Mouse (Mus musculus): Measurements from ENCODE around the gene Tsfm. TPM values are rescaled to one million over a fixed set of nuclear protein-coding genes. Genes with fewer than 3 reads are reported as not detected.
A peak's percentile ranks its signal among the peaks of the same experiment; 100 is the strongest.

The Tsfm gene
- polyA plus RNA-seq, 1 experiment: 12.2 TPM

- Histone ChIP-seq H3K4me3 (ENCODE audit: control insufficient read depth, low read depth, low read length) (no peak overlapping the region), H3K36me3 (ENCODE audit: control insufficient read depth, insufficient read depth, low read length) (no peaks in the 10 kb centered on the region), H3K4me1 (ENCODE audit: control insufficient read depth, insufficient read depth, low read length) (peaks cover 14% of the 10 kb centered on the region), H3K27me3 (ENCODE audit: control insufficient read depth, insufficient read depth, low read length) (no peaks in the 10 kb centered on the region), H3K27ac (ENCODE audit: control insufficient read depth, insufficient read depth, low read depth, low read length) (no peak overlapping the region)
- TF ChIP-seq CTCF (IDR thresholded peaks at IDR 0.05; ENCODE audit: control insufficient read depth, insufficient read depth, insufficient replicate concordance, low read depth, low read length) (no peak), POLR2A (IDR thresholded peaks at IDR 0.05; ENCODE audit: control insufficient read depth, low read depth, low read length) (no peak)
Measured at GRCm38 (mm10) chr10:127036273-127036672, 5.6 kb upstream of the Tsfm start.

DNA sequence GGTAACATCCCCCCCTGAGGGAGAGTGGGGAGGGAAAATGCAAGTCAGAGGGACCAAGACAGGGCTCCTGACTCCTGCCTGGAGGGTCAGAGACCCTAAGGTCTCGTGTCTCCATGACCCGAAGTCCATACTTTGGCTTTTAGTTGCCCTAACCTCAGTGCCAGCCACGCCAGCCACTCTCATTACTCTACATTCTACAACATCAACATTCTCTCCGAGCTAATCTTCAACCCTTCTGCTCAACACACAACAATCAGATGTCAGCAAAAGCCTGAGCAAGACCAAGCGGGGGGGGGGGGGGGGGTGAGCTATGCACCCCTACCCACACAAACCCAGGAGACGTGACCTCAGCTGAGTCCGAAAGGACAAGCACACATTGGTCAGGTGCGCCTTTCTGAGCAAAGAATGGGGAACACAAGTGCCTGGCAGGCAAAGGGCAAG is 2.7 kb upstream of the Tsfm start:
- TF ChIP-seq POLR2A (IDR thresholded peaks at IDR 0.05; ENCODE audit: control insufficient read depth, low read depth, low read length) (no peak), CTCF (IDR thresholded peaks at IDR 0.05; ENCODE audit: control insufficient read depth, insufficient read depth, insufficient replicate concordance, low read depth, low read length) (no peak)
- H3K27me3 ChIP-seq (ENCODE audit: control insufficient read depth, insufficient read depth, low read length): no peaks in the 10 kb centered on the region
- no peaks in the 10 kb centered on the region for H3K36me3 ChIP-seq (ENCODE audit: control insufficient read depth, insufficient read depth, low read length)
- H3K4me3 ChIP-seq (ENCODE audit: control insufficient read depth, low read depth, low read length): no peak overlapping the region
- H3K4me1 ChIP-seq (ENCODE audit: control insufficient read depth, insufficient read depth, low read length): peaks cover 14% of the 10 kb centered on the region
- no peak overlapping the region for H3K27ac ChIP-seq (ENCODE audit: control insufficient read depth, insufficient read depth, low read depth, low read length)

- Histone ChIP-seq H3K4me3 (ENCODE audit: control insufficient read depth, low read depth, low read length) (no peak overlapping the region), H3K27ac (ENCODE audit: control insufficient read depth, insufficient read depth, low read depth, low read length) (no peak overlapping the region), H3K4me1 (ENCODE audit: control insufficient read depth, insufficient read depth, low read length) (no peaks in the 10 kb centered on the region), H3K27me3 (ENCODE audit: control insufficient read depth, insufficient read depth, low read length) (no peaks in the 10 kb centered on the region), H3K36me3 (ENCODE audit: control insufficient read depth, insufficient read depth, low read length) (no peaks in the 10 kb centered on the region)
- TF ChIP-seq CTCF (IDR thresholded peaks at IDR 0.05; ENCODE audit: control insufficient read depth, insufficient read depth, insufficient replicate concordance, low read depth, low read length) (no peak), POLR2A (IDR thresholded peaks at IDR 0.05; ENCODE audit: control insufficient read depth, low read depth, low read length) (no peak)
Measured at GRCm38 (mm10) chr10:127018422-127018821, 12.2 kb downstream of the Tsfm start.

GRCm38 (mm10) chr10:127017071-127017470 is 13.6 kb downstream of the Tsfm start:
- Histone ChIP-seq H3K27ac (ENCODE audit: control insufficient read depth, insufficient read depth, low read depth, low read length) (no peak overlapping the region), H3K27me3 (ENCODE audit: control insufficient read depth, insufficient read depth, low read length) (no peaks in the 10 kb centered on the region), H3K4me3 (ENCODE audit: control insufficient read depth, low read depth, low read length) (no peak overlapping the region), H3K36me3 (ENCODE audit: control insufficient read depth, insufficient read depth, low read length) (no peaks in the 10 kb centered on the region), H3K4me1 (ENCODE audit: control insufficient read depth, insufficient read depth, low read length) (no peaks in the 10 kb centered on the region)
- TF ChIP-seq CTCF (IDR thresholded peaks at IDR 0.05; ENCODE audit: control insufficient read depth, insufficient read depth, insufficient replicate concordance, low read depth, low read length) (no peak), POLR2A (IDR thresholded peaks at IDR 0.05; ENCODE audit: control insufficient read depth, low read depth, low read length) (no peak)

- Histone ChIP-seq H3K27me3 (ENCODE audit: control insufficient read depth, insufficient read depth, low read length) (no peaks in the 10 kb centered on the region), H3K4me1 (ENCODE audit: control insufficient read depth, insufficient read depth, low read length) (no peaks in the 10 kb centered on the region), H3K27ac (ENCODE audit: control insufficient read depth, insufficient read depth, low read depth, low read length) (no peak overlapping the region), H3K36me3 (ENCODE audit: control insufficient read depth, insufficient read depth, low read length) (no peaks in the 10 kb centered on the region), H3K4me3 (ENCODE audit: control insufficient read depth, low read depth, low read length) (no peak overlapping the region)
- TF ChIP-seq POLR2A (IDR thresholded peaks at IDR 0.05; ENCODE audit: control insufficient read depth, low read depth, low read length) (no peak), CTCF (IDR thresholded peaks at IDR 0.05; ENCODE audit: control insufficient read depth, insufficient read depth, insufficient replicate concordance, low read depth, low read length) (peak; percentile 9; the same call in 1 of the 2 replicates)
Measured at GRCm38 (mm10) chr10:127016488-127016887, 14.2 kb downstream of the Tsfm start.

DNA sequence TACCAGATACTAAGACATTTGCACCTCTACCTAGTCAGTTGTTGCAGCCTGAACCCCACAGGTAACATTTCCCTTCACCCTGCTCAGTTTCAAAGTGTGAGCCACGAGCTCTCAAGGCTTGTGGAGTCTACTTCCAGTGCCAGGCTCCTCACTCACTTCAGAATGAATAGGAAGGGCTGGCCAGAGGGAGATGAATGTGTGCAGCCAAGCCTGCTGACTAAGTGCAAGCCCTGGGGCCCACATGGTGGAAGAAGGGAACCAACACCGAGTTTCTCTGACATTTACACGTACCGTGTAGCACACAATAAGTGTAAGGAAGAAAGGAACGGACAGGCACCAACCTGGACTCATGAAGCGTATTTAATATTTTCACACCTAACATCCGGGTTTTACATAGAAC is 26.8 kb downstream of the Tsfm start:
- H3K4me3 ChIP-seq (ENCODE audit: control insufficient read depth, low read depth, low read length): no peak overlapping the region
- H3K4me1 ChIP-seq (ENCODE audit: control insufficient read depth, insufficient read depth, low read length): no peaks in the 10 kb centered on the region
- TF ChIP-seq CTCF (IDR thresholded peaks at IDR 0.05; ENCODE audit: control insufficient read depth, insufficient read depth, insufficient replicate concordance, low read depth, low read length) (no peak), POLR2A (IDR thresholded peaks at IDR 0.05; ENCODE audit: control insufficient read depth, low read depth, low read length) (no peak)
- no peaks in the 10 kb centered on the region for H3K36me3 ChIP-seq (ENCODE audit: control insufficient read depth, insufficient read depth, low read length)
- H3K27me3 ChIP-seq (ENCODE audit: control insufficient read depth, insufficient read depth, low read length): no peaks in the 10 kb centered on the region
- H3K27ac ChIP-seq (ENCODE audit: control insufficient read depth, insufficient read depth, low read depth, low read length): no peak overlapping the region

DNA sequence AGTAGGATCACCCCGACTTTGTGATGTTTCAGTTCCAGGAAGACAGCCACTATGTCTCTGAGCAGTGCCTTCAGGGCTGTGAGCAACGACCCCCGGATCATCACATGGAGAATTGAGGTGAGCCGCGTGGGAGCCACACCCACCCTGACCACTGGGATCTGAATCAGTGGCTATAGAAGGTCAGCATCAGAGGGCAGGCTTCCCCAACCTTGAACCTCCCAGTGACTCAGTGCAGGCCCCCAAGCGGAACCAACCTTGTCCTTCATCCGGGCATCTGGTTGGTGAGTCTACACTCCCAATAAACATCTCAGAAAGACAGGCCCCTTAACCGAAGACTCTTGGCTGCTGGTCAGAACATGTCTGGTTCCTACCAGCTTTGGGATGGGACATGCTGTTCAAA is 27.3 kb downstream of the Tsfm start:
- Histone ChIP-seq H3K4me1 (ENCODE audit: control insufficient read depth, insufficient read depth, low read length) (no peaks in the 10 kb centered on the region), H3K27me3 (ENCODE audit: control insufficient read depth, insufficient read depth, low read length) (no peaks in the 10 kb centered on the region), H3K36me3 (ENCODE audit: control insufficient read depth, insufficient read depth, low read length) (no peaks in the 10 kb centered on the region), H3K27ac (ENCODE audit: control insufficient read depth, insufficient read depth, low read depth, low read length) (no peak overlapping the region), H3K4me3 (ENCODE audit: control insufficient read depth, low read depth, low read length) (no peak overlapping the region)
- TF ChIP-seq CTCF (IDR thresholded peaks at IDR 0.05; ENCODE audit: control insufficient read depth, insufficient read depth, insufficient replicate concordance, low read depth, low read length) (no peak), POLR2A (IDR thresholded peaks at IDR 0.05; ENCODE audit: control insufficient read depth, low read depth, low read length) (no peak)

DNA sequence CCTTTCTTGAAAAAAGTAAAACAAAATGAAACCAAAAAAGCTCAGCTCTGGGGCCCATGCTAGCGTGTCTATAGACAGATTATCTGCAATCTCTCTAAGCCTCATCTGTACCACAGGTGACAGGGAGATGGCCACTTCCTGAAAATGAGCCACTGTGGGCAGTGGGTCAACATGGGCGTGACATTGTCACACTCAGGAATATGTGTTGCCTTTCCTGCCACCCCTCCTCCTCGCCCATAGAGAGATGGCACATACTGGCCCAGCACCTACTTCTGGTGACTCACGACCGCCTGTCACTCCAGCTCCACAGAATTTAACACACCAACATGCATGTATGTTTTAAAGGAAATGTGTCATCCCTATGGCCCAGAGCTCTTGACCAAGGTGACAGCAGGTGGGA is 27.9 kb downstream of the Tsfm start:
- no peak overlapping the region for H3K4me3 ChIP-seq (ENCODE audit: control insufficient read depth, low read depth, low read length)
- H3K27me3 ChIP-seq (ENCODE audit: control insufficient read depth, insufficient read depth, low read length): no peaks in the 10 kb centered on the region
- no peaks in the 10 kb centered on the region for H3K4me1 ChIP-seq (ENCODE audit: control insufficient read depth, insufficient read depth, low read length)
- no peak overlapping the region for H3K27ac ChIP-seq (ENCODE audit: control insufficient read depth, insufficient read depth, low read depth, low read length)
- TF ChIP-seq CTCF (IDR thresholded peaks at IDR 0.05; ENCODE audit: control insufficient read depth, insufficient read depth, insufficient replicate concordance, low read depth, low read length) (no peak), POLR2A (IDR thresholded peaks at IDR 0.05; ENCODE audit: control insufficient read depth, low read depth, low read length) (no peak)
- H3K36me3 ChIP-seq (ENCODE audit: control insufficient read depth, insufficient read depth, low read length): no peaks in the 10 kb centered on the region
